Mouse (Mus musculus): Measurements from ENCODE around the gene Nat8f4. TPM values are rescaled to one million over a fixed set of nuclear protein-coding genes. Genes with fewer than 3 reads are reported as not detected.

The Nat8f4 gene
- total RNA-seq, 2 experiments from 2014 or later: 0.21 to 0.31 TPM

Other genes with a start within 250 kb of the Nat8f4 start
- not detected for gene Nat8f7, start 191.7 kb downstream of the Nat8f4 start, total RNA-seq (2021)
- under 1 TPM in 1 of 2 experiments, not detected in 1; 0.23 TPM for gene Nat8f3, start 139.1 kb downstream of the Nat8f4 start, total RNA-seq (2021)
- gene Nat8f6, start 83.9 kb downstream of the Nat8f4 start, total RNA-seq (2021): not detected
- gene Nat8f5, start 83.9 kb downstream of the Nat8f4 start, total RNA-seq (2021): not detected
- not detected for gene Nat8, start 72.8 kb downstream of the Nat8f4 start, total RNA-seq (2021)
- under 1 TPM in 1 of 2 experiments, not detected in 1; 0.17 TPM for gene Nat8f2, start 35.7 kb downstream of the Nat8f4 start, total RNA-seq (2021)
- 10 to 100 TPM; 15.5 to 16.3 TPM for gene Tprkb, start 7.0 kb upstream of the Nat8f4 start, total RNA-seq (2021)
- 1 to 10 TPM; 1.4 to 1.8 TPM for gene Nat8f1, start 10.8 kb upstream of the Nat8f4 start, total RNA-seq (2021)
- gene Dusp11, start 56.8 kb upstream of the Nat8f4 start, total RNA-seq (2021): 10 to 100 TPM; 24.0 to 27.7 TPM
- not detected for gene Figla, start 111.3 kb upstream of the Nat8f4 start, total RNA-seq (2021)
- not detected for gene Add2, start 123.8 kb upstream of the Nat8f4 start, total RNA-seq (2021)

Measured in gastrocnemius, adult 18-20 months (tissue).